Mouse (Mus musculus) intestine, postnatal 0 days (tissue): ENCODE measurements at regions not wholly inside any gene's neighbourhood (a gene's known extent, or its start where the extent isn't known, plus 50 kb on each side); places are given as distances from the start of the nearest gene placed in this dataset.

ENCODE experiments used
- ATAC-seq: fragments of 200-750 bp; cut with Nextera tagmentation; 2 replicates; pipeline ENCODE4 v1.8.0; 2017; ENCODE audit warnings: mild to moderate bottlenecking, moderate TSS enrichment, moderate library complexity
- H3K27ac ChIP-seq: fragments of 300-500 bp; sonication (generic); 2 replicates; pipeline ENCODE4 v1.5.1; 2014; ENCODE audit warnings: mild to moderate bottlenecking, low read depth, low read length, moderate library complexity
- H3K27me3 ChIP-seq: fragments of 300-500 bp; sonication (generic); replicated peaks from 2 replicates; pipeline ENCODE4 v1.6.1; 2014; ENCODE audit warnings: low read length, mixed read lengths; ENCODE audit not compliant: control insufficient read depth, insufficient read depth
- H3K36me3 ChIP-seq: fragments of 300-500 bp; sonication (generic); 2 replicates; pipeline ENCODE4 v1.6.1; 2014; ENCODE audit warnings: mild to moderate bottlenecking, moderate library complexity; ENCODE audit not compliant: control insufficient read depth, insufficient read depth
- H3K4me1 ChIP-seq: fragments of 300-500 bp; sonication (generic); replicated peaks from 2 replicates; pipeline ENCODE4 v1.6.1; 2014; ENCODE audit warnings: antibody characterized with exemption, low read length, mixed read lengths; ENCODE audit not compliant: control insufficient read depth, insufficient read depth
- H3K4me2 ChIP-seq: fragments of 300-500 bp; sonication (generic); replicated peaks from 2 replicates; pipeline ENCODE4 v1.6.1; 2014; ENCODE audit warnings: low read depth, mild to moderate bottlenecking, moderate library complexity
- H3K4me3 ChIP-seq: fragments of 300-500 bp; sonication (generic); 2 replicates; pipeline ENCODE4 v1.5.1; 2014; ENCODE audit warnings: low read depth, low read length
- H3K9ac ChIP-seq: fragments of 300-500 bp; sonication (generic); 2 replicates; pipeline ENCODE4 v1.6.1; 2014; ENCODE audit warnings: mild to moderate bottlenecking, low read depth, low read length
- H3K9me3 ChIP-seq: fragments of 300-500 bp; sonication (generic); 2 replicates; pipeline ENCODE4 v1.6.1; 2016; ENCODE audit warnings: mixed run types; ENCODE audit not compliant: control insufficient read depth
- CTCF ChIP-seq: sonication (generic); IDR thresholded peaks from 2 replicates; pipeline ENCODE4 v1.5.1; 2016; ENCODE audit warnings: low read depth, mild to moderate bottlenecking, control low read depth, antibody characterized with exemption, moderate library complexity
- WGBS: fragments of 180-500 bp; shearing (Covaris S2); extraction: QIAGEN DNeasy Blood & Tissue Kit; methylation state at CpG from one replicate; pipeline ENCODE4 v1.1.7; 2014; 5-methylcytosine and 5-hydroxymethylcytosine counted together

DNA sequence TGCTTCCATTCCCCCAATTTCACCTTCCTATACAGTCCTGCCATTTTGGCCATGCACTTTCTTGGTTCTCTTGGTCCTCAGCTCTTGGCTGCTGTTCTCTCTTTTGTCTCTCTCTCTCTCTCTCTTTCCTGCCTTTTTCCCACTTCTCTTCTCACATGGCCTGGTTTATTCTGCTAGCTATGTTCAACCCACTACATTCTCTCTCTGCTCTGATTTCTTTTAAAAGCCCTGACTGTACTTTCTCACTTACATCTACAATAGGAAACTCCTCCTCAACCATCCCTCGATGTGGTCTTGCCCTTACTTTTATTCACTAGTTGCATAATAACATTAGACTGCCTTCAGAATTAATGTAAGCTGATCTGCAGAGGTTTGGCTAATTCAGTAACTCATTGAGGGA, 495.2 kb upstream of the Etaa1 start:
- H3K4me3 ChIP-seq: no peak overlapping the region
- no peak for TF ChIP-seq CTCF
- no peaks in the 10 kb centered on the region for H3K9me3 ChIP-seq
- no peaks in the 10 kb centered on the region for H3K36me3 ChIP-seq
- no peak overlapping the region for H3K27ac ChIP-seq
- no peak overlapping the region for H3K9ac ChIP-seq
- H3K27me3 ChIP-seq: no peaks in the 10 kb centered on the region
- WGBS: 61% methylated on average over 1 of the region's 1 CpGs
- no peak for ATAC-seq
- no peaks in the 10 kb centered on the region for H3K4me1 ChIP-seq
- no peak overlapping the region for H3K4me2 ChIP-seq

DNA sequence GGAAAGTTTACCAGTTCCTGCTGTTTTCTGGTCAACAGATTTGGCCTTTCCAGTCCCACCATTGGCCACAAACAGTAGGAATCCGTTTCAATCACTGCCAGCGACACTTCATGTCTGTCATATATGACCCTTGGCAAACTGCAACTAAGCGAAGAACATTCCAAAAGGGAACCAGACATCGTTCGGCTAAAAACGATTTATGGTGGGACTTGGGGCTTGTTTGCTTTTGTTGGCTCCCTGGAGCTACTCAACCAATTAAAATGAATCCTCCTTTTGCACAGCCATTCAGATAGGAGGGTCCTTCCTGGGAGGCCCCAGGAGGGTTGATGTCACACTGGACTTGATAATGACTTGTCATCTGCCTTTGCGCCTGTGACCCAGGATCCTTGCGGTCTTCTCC, 490.9 kb upstream of the Etaa1 start:
- Histone ChIP-seq H3K9me3 (no peaks in the 10 kb centered on the region), H3K36me3 (no peaks in the 10 kb centered on the region), H3K27me3 (no peaks in the 10 kb centered on the region), H3K9ac (no peak overlapping the region), H3K4me2 (no peak overlapping the region), H3K27ac (no peak overlapping the region), H3K4me3 (no peak overlapping the region), H3K4me1 (no peaks in the 10 kb centered on the region)
- TF ChIP-seq CTCF: no peak
- 60% methylated on average over 8 of the region's 8 CpGs for WGBS
- no peak for ATAC-seq

DNA sequence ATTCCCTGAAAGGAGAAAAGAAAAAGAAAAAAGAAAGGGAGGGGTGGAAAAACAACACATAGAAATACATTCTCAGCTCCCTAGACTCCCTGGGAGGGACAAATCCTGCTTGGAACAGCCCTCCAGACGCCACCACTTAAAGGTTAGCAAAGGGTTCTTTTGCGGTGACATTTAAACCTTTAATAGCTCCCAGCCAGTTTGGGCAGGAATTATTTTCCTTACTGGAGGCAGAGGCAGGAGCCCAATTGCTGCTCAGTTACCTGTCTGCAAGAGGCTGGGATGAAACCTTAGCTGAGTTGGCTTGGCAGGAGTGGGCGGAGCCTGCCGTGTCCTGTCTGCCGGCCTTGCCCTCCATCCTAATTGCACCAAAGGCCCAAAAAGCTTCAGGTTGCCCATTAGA, 490.4 kb upstream of the Etaa1 start:
- Histone ChIP-seq H3K4me3 (no peak overlapping the region), H3K36me3 (no peaks in the 10 kb centered on the region), H3K27ac (no peak overlapping the region), H3K27me3 (no peaks in the 10 kb centered on the region), H3K9ac (no peak overlapping the region), H3K4me1 (no peaks in the 10 kb centered on the region), H3K9me3 (no peaks in the 10 kb centered on the region), H3K4me2 (no peak overlapping the region)
- 61% methylated on average over 5 of the region's 5 CpGs for WGBS
- ATAC-seq: no peak
- no peak for TF ChIP-seq CTCF

DNA sequence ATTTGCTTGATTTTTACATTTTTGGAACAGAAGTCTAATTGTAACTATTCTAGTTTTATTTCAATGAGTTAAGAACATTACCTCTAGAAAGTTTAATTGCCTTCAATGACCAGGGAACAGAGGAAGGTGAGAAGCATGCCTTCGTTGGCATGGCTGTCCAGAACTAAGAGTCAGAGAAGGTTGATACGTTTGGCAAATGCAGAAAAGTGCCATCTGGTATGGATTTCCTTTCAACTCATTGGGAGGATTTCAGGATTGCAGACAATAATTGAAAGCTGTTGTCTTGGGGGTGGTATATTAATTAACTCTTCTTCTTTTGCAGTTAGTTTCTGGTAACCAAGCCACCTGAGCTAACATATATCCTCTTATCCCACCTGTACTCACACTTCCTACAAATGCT, 489.5 kb upstream of the Etaa1 start:
- Histone ChIP-seq H3K9ac (no peak overlapping the region), H3K36me3 (no peaks in the 10 kb centered on the region), H3K9me3 (no peaks in the 10 kb centered on the region), H3K27ac (no peak overlapping the region), H3K4me2 (no peak overlapping the region), H3K27me3 (no peaks in the 10 kb centered on the region), H3K4me1 (no peaks in the 10 kb centered on the region), H3K4me3 (no peak overlapping the region)
- 90% methylated on average over 2 of the region's 2 CpGs for WGBS
- ATAC-seq: no peak
- TF ChIP-seq CTCF: no peak

DNA sequence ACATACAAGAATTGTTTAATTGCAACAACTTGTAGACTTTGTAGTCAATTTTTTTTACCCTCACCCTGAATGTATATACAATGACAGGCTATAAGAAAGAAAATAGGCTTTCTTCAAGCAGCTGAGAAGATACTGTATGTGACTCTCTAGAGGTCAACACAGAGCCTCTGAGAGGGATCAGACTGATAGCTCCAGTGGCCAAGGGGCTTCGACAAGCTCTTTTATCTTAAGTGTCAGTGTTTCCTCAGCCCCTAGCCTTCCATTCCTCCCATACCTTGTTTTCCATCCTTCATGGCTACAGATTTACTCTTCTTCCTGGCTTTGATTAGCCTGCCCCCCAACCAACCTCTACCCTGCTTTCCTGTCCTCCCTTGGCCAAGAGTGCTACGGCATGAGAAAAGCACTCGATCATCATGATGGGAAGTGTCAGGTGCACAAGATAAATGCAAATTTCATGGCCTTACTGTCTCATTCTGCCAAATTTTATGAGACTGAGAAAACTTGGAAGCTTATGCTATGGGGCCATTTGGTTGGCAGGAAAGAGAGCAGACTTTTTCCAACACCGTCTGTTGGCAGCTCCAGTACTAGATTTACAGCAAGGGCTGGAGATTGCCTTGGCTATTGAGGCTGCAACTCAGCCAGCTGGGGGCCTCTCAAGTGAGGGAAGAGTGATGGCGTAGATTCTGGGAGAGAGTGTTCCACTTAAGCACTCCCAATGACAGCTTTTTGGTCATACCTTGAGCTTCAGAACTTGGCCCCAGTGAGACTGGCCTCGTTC, 484.3 kb upstream of the Etaa1 start:
- Histone ChIP-seq H3K9me3 (no peaks in the 10 kb centered on the region), H3K27ac (no peak overlapping the region), H3K9ac (no peak overlapping the region), H3K36me3 (no peaks in the 10 kb centered on the region), H3K4me1 (no peaks in the 10 kb centered on the region), H3K27me3 (no peaks in the 10 kb centered on the region), H3K4me2 (no peak overlapping the region), H3K4me3 (no peak overlapping the region)
- 74% methylated on average over 6 of the region's 6 CpGs for WGBS
- no peak for ATAC-seq
- TF ChIP-seq CTCF: no peak

DNA sequence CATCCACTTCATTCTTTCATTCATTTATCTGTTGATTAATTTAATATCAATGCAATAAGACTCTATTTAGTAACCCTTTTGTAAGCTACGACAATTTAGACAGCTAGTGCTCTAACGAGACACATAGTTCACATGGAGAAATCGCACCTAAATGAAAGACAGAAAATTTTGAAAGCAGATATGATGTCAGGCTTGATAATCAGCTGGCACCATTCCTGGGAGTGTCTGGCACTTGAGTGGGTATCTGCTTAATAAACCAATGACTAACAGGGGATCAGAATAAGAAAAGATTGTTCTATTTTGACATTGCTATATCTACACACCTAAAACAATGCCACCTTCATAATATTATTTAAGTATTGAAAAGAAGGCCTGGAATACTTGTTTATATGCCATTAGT, 467.4 kb upstream of the Etaa1 start:
- H3K9me3 ChIP-seq: no peaks in the 10 kb centered on the region
- 94% methylated on average over 3 of the region's 3 CpGs for WGBS
- TF ChIP-seq CTCF: no peak
- ATAC-seq: no peak
- no peaks in the 10 kb centered on the region for H3K36me3 ChIP-seq
- H3K4me3 ChIP-seq: no peak overlapping the region
- H3K4me1 ChIP-seq: no peaks in the 10 kb centered on the region
- H3K27me3 ChIP-seq: no peaks in the 10 kb centered on the region
- H3K4me2 ChIP-seq: no peak overlapping the region
- H3K9ac ChIP-seq: no peak overlapping the region
- H3K27ac ChIP-seq: no peak overlapping the region

DNA sequence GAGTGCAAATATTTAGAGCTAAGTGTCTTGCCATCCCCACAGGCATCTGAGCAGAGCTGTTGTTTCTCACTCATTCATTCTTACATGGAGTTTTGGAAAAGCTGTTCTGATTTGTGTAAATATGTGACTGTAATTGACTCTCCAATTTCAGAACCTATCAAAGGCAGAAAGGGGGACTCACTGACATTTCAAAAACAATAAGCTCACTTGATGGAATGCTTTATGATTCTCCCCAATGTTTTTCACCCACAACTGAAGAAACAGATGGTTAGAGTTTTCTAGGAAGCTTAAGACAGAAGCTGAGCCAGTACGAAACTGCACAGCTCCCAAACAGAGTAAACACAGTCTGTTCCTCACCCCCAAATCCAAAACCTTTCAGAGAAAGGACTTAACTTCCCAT, 460.1 kb upstream of the Etaa1 start:
- WGBS: 85% methylated on average over 1 of the region's 1 CpGs
- Histone ChIP-seq H3K4me2 (no peak overlapping the region), H3K9ac (no peak overlapping the region), H3K9me3 (no peaks in the 10 kb centered on the region), H3K4me1 (no peaks in the 10 kb centered on the region), H3K4me3 (no peak overlapping the region), H3K36me3 (no peaks in the 10 kb centered on the region), H3K27ac (no peak overlapping the region), H3K27me3 (no peaks in the 10 kb centered on the region)
- no peak for ATAC-seq
- TF ChIP-seq CTCF: no peak
